Mouse (Mus musculus): Measurements from ENCODE around the gene Magi1. TPM values are rescaled to one million over a fixed set of nuclear protein-coding genes. Genes with fewer than 3 reads are reported as not detected.

Magi1 gene
- polyA plus RNA-seq, 1 experiment from 2014 or later, result 1.9 TPM

DNA sequence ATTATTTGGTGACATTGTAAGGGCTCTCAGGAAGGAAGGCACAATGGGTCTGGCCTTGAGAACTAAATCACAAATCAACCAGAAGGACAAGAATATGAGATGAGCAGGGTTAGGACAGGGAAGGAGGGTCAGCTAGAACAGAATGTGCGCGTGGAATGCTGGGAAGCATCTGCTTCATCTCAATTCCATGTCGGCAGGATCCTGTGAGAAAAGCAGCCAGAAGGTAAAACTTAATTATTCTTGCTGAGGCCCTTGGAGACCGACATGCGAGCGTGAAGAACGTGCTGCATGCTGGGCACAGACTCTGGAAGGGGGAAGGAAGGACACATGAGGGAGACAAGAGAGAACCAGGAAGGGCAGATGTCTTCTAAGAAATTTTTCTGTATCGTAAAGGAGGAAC is 302.5 kb downstream of the Magi1 start:
- Histone ChIP-seq H3K9ac (replicated peaks) (no peak overlapping the region), H3K9me3 (ENCODE audit: low read length) (no peaks in the 10 kb centered on the region; the same call in 1 of the 2 replicates), H3K27ac (ENCODE audit: low read depth) (no peak overlapping the region), H3K27me3 (ENCODE audit: insufficient read depth, low read length) (no peaks in the 10 kb centered on the region), H3K4me2 (ENCODE audit: low read depth, low read length) (no peak overlapping the region), H3K4me1 (ENCODE audit: insufficient read depth) (no peaks in the 10 kb centered on the region), H3K36me3 (replicated peaks; ENCODE audit: insufficient read depth, low read length) (no peaks in the 10 kb centered on the region), H3K4me3 (ENCODE audit: low read depth, low read length) (no peak overlapping the region)
- DNase-seq (no peak), ATAC-seq (no peak)
- 55% methylated on average over 8 of the region's 8 CpGs for WGBS (ENCODE audit: insufficient replicate concordance)
- TF ChIP-seq CTCF (IDR thresholded peaks at IDR 0.05; ENCODE audit: low read depth) (no peak), EP300 (IDR thresholded peaks at IDR 0.05; ENCODE audit: low read depth) (no peak)

DNA sequence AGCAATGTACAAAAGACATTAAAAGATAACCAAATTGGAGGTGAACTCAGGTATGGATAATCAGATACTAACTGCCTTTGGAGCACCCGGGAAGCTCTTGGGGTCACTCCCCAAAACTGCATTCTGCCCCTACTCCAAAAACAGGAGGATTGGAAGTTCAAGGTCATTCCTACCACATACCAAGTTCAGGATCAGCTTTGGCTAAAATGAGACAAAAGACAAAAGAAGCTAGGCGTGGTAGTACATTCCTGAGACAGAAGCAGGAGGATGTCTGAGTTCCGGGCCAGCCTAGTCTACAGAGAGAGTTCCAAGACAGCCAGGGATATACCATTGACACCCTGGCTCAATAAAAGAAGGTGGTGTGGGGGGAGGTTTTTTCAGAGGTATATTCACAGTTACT is 304.5 kb downstream of the Magi1 start:
- no peak for TF ChIP-seq CTCF (IDR thresholded peaks at IDR 0.05; ENCODE audit: low read depth)
- TF ChIP-seq EP300 (IDR thresholded peaks at IDR 0.05; ENCODE audit: low read depth), result no peak
- 68% methylated on average over 3 of the region's 3 CpGs for WGBS (ENCODE audit: insufficient replicate concordance)
- Histone ChIP-seq H3K4me1 (ENCODE audit: insufficient read depth) (no peaks in the 10 kb centered on the region), H3K9me3 (ENCODE audit: low read length) (no peaks in the 10 kb centered on the region; the same call in 1 of the 2 replicates), H3K4me2 (ENCODE audit: low read depth, low read length) (no peak overlapping the region), H3K36me3 (replicated peaks; ENCODE audit: insufficient read depth, low read length) (no peaks in the 10 kb centered on the region), H3K27ac (ENCODE audit: low read depth) (no peak overlapping the region), H3K9ac (replicated peaks) (no peak overlapping the region), H3K4me3 (ENCODE audit: low read depth, low read length) (no peak overlapping the region), H3K27me3 (ENCODE audit: insufficient read depth, low read length) (no peaks in the 10 kb centered on the region)
- ATAC-seq, result no peak
- no peak for DNase-seq

DNA sequence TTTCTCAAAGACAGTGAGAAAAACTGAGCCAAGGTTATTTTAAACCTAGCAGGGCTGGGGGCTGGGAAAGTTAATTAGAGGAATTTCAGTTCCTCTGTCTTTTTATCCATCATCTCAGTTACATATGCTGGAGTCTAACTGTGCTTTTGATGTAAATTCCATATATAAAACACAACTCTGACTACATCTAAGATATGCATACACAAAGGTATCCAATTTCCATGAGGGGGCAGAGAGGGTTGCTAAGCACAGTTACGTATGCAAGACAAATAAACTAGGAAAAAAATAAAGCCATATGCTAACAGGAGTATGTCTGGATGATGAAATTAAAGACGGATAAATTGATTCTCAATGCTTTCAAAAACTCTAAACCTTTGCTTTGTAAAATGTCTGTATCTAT is 315.0 kb downstream of the Magi1 start:
- Histone ChIP-seq H3K36me3 (replicated peaks; ENCODE audit: insufficient read depth, low read length) (no peaks in the 10 kb centered on the region), H3K9ac (replicated peaks) (no peak overlapping the region), H3K27me3 (ENCODE audit: insufficient read depth, low read length) (no peaks in the 10 kb centered on the region), H3K27ac (ENCODE audit: low read depth) (no peak overlapping the region), H3K4me3 (ENCODE audit: low read depth, low read length) (no peak overlapping the region), H3K4me2 (ENCODE audit: low read depth, low read length) (no peak overlapping the region), H3K4me1 (ENCODE audit: insufficient read depth) (no peaks in the 10 kb centered on the region), H3K9me3 (ENCODE audit: low read length) (no peaks in the 10 kb centered on the region)
- TF ChIP-seq CTCF (IDR thresholded peaks at IDR 0.05; ENCODE audit: low read depth), result no peak
- TF ChIP-seq EP300 (IDR thresholded peaks at IDR 0.05; ENCODE audit: low read depth), result no peak
- ATAC-seq (no peak), DNase-seq (no peak)
- 72% methylated on average over 2 of the region's 2 CpGs for WGBS (ENCODE audit: insufficient replicate concordance)

DNA sequence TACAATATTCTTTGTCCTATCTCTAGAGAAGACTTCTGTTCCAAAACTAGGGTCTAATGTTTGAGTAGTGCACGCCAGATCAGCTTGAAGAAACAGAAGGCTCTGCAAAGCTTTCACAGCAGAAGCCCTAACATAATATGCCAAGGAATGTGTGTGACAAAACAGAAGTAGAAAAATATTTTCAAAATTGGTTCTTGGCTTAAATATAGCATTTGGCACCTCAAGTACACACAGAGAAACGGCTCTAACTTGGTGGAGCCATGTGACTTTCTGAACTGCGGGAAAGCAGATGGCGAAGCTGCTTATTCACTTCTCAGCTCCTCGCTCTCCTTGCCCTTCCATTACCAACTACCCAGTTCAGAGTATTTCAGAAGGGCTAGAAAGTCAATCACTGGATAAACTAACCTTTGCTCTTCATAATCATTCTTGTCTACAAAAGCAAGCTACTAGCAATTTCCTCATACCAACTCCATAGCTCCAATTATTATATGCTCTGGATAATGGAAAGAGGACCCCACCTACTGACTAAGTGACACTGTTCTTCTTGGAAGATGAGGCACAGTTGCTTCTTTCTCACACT is 320.9 kb downstream of the Magi1 start:
- H3K27me3 ChIP-seq (ENCODE audit: insufficient read depth, low read length), result no peaks in the 10 kb centered on the region
- no peaks in the 10 kb centered on the region for H3K36me3 ChIP-seq (replicated peaks; ENCODE audit: insufficient read depth, low read length)
- no peak overlapping the region for H3K4me2 ChIP-seq (ENCODE audit: low read depth, low read length)
- 69% methylated on average over 5 of the region's 5 CpGs for WGBS (ENCODE audit: insufficient replicate concordance)
- DNase-seq (no peak), ATAC-seq (no peak)
- H3K9ac ChIP-seq (replicated peaks), result no peak overlapping the region
- no peak overlapping the region for H3K4me3 ChIP-seq (ENCODE audit: low read depth, low read length)
- no peak overlapping the region for H3K27ac ChIP-seq (ENCODE audit: low read depth)
- no peak for TF ChIP-seq EP300 (IDR thresholded peaks at IDR 0.05; ENCODE audit: low read depth)
- TF ChIP-seq CTCF (IDR thresholded peaks at IDR 0.05; ENCODE audit: low read depth), result no peak
- peaks cover 4% of the 10 kb centered on the region; the same call in 1 of the 2 replicates for H3K4me1 ChIP-seq (ENCODE audit: insufficient read depth)
- no peaks in the 10 kb centered on the region for H3K9me3 ChIP-seq (ENCODE audit: low read length)

DNA sequence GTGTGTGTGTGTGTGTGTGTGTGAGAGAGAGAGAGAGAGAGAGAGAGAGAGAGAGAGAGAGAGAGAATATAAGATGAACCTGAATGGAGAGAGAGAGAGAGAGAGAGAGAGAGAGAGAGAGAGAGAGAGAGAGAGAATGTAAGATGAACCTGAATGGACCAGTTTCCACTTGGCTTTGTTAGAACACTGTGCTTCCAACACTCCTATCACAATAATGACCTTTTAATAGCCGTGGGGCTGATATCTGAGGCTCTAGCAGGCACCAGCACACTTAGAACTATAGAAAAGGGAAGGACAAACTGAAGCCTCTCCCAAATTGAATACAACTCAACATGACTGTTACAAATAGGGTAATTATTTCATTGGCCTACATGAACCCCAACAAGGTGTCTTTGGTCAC is 321.9 kb downstream of the Magi1 start:
- H3K27me3 ChIP-seq (ENCODE audit: insufficient read depth, low read length), result no peaks in the 10 kb centered on the region
- H3K4me3 ChIP-seq (ENCODE audit: low read depth, low read length), result no peak overlapping the region
- DNase-seq, result no peak
- no peaks in the 10 kb centered on the region for H3K9me3 ChIP-seq (ENCODE audit: low read length)
- no peaks in the 10 kb centered on the region for H3K36me3 ChIP-seq (replicated peaks; ENCODE audit: insufficient read depth, low read length)
- H3K27ac ChIP-seq (ENCODE audit: low read depth), result no peak overlapping the region
- WGBS (ENCODE audit: insufficient replicate concordance), result 79% methylated on average over 1 of the region's 1 CpGs
- no peak overlapping the region for H3K9ac ChIP-seq (replicated peaks)
- no peak for ATAC-seq
- H3K4me1 ChIP-seq (ENCODE audit: insufficient read depth), result peaks cover 4% of the 10 kb centered on the region; the same call in 1 of the 2 replicates
- no peak overlapping the region for H3K4me2 ChIP-seq (ENCODE audit: low read depth, low read length)
- TF ChIP-seq EP300 (IDR thresholded peaks at IDR 0.05; ENCODE audit: low read depth), result no peak
- no peak for TF ChIP-seq CTCF (IDR thresholded peaks at IDR 0.05; ENCODE audit: low read depth)

DNA sequence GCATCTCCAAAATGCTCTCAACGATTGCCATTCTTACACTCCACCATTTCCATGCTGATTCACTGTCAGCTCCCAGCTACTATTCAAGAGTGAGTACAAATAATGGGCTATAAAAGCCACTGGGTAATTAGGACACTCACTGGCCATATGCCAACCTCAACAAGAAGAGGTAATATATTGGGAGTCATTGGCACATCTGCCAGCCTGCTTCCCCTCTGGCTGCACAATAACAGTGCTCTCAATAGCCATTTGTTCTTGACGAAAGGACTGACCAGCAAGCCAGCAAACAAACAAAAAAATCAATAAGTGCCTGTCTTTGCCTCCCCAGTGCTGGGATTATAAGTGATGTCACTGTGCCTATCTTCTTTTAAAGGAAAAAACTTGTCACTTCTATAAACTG is 326.5 kb downstream of the Magi1 start:
- Histone ChIP-seq H3K9ac (replicated peaks) (no peak overlapping the region), H3K9me3 (ENCODE audit: low read length) (no peaks in the 10 kb centered on the region), H3K4me1 (ENCODE audit: insufficient read depth) (no peaks in the 10 kb centered on the region), H3K27ac (ENCODE audit: low read depth) (no peak overlapping the region), H3K4me2 (ENCODE audit: low read depth, low read length) (no peak overlapping the region), H3K4me3 (ENCODE audit: low read depth, low read length) (no peak overlapping the region), H3K27me3 (ENCODE audit: insufficient read depth, low read length) (no peaks in the 10 kb centered on the region), H3K36me3 (replicated peaks; ENCODE audit: insufficient read depth, low read length) (no peaks in the 10 kb centered on the region)
- ATAC-seq (peak; percentile 56), DNase-seq (no peak)
- no peak for TF ChIP-seq EP300 (IDR thresholded peaks at IDR 0.05; ENCODE audit: low read depth)
- no peak for TF ChIP-seq CTCF (IDR thresholded peaks at IDR 0.05; ENCODE audit: low read depth)
- WGBS (ENCODE audit: insufficient replicate concordance), result 58% methylated on average over 2 of the region's 2 CpGs
